Mouse (Mus musculus): ENCODE measurements around the gene Dgka. TPM values are rescaled to one million over a fixed set of nuclear protein-coding genes. Genes with fewer than 3 reads are reported as not detected.

Dgka gene
- polyA plus RNA-seq, 1 experiment = 24.5 TPM

DNA sequence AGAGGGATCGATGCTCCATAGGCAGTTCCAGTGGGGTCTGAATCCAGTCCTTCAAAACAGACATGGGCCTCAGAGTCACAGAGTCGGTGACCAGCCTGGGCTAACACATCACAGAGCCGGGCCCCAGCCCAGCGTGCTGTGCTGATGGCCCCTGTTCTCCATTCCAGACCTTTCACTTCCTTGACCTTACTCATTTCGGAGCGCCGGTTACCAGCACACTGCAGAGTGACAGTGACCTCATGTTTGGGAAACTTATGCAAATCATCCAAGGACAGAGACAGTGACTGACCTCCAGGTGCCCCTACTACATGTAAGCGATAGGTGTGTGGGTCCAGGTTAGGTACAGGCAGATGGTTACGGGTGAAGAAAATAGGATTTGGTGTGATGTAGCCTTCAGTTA lies 73.5 kb downstream of the Dgka start:
- H3K27me3 ChIP-seq (replicated peaks; ENCODE audit: control insufficient read depth, insufficient read depth, low read length) = no peaks in the 10 kb centered on the region
- TF ChIP-seq POLR2A (IDR thresholded peaks at IDR 0.05; ENCODE audit: low read depth, low read length) (no peak), CTCF (conservative IDR thresholded peaks at IDR 0.05; ENCODE audit: insufficient read depth, insufficient read length, low read depth, low read length) (no peak)
- no peak for DNase-seq
- 95% methylated on average over 9 of the region's 9 CpGs for WGBS
- H3K4me1 ChIP-seq (ENCODE audit: control insufficient read depth, insufficient read depth, low read length) = peaks cover 3% of the 10 kb centered on the region; the same call in 1 of the 2 replicates
- H3K27ac ChIP-seq (ENCODE audit: insufficient read depth, low read depth, low read length) = no peak overlapping the region
- no peaks in the 10 kb centered on the region for H3K36me3 ChIP-seq (ENCODE audit: control insufficient read depth, insufficient read depth, low read length)
- H3K4me3 ChIP-seq (ENCODE audit: insufficient read depth, low read depth, low read length) = no peak overlapping the region

Other genes starting within 250 kb of the Dgka start
- gene Myl6b, start 246.2 kb downstream of the Dgka start, polyA plus RNA-seq (2012; rRNA removed) = 8.4 and 10.6 TPM in 2 replicates
- 24.5 and 25.5 TPM in 2 replicates for gene Esyt1, start 219.0 kb downstream of the Dgka start, polyA plus RNA-seq (2012; rRNA removed)
- gene Zc3h10, start 197.1 kb downstream of the Dgka start, polyA plus RNA-seq (2012; rRNA removed) = 10.0 and 11.3 TPM in 2 replicates
- gene Rpl41, start 195.6 kb downstream of the Dgka start, polyA plus RNA-seq (2012; rRNA removed) = 1,799 and 2,275 TPM in 2 replicates
- 18.5 and 25.1 TPM in 2 replicates for gene Pa2g4, start 178.9 kb downstream of the Dgka start, polyA plus RNA-seq (2012; rRNA removed)
- gene Erbb3, start 155.2 kb downstream of the Dgka start, polyA plus RNA-seq (2012; rRNA removed) = 26.9 and 30.2 TPM in 2 replicates
- 520 and 798 TPM in 2 replicates for gene Rps26, start 118.1 kb downstream of the Dgka start, polyA plus RNA-seq (2012; rRNA removed)
- 2.9 and 3.2 TPM in 2 replicates for gene Ikzf4, start 98.9 kb downstream of the Dgka start, polyA plus RNA-seq (2012; rRNA removed)
- 76.3 and 84.1 TPM in 2 replicates for gene Suox, start 70.8 kb downstream of the Dgka start, polyA plus RNA-seq (2012; rRNA removed)
- 101 and 111 TPM in 2 replicates for gene Rab5b, start 48.6 kb downstream of the Dgka start, polyA plus RNA-seq (2012; rRNA removed)
- 0.61 and 1.0 TPM in 2 replicates for gene Pmel, start 40.7 kb downstream of the Dgka start, polyA plus RNA-seq (2012; rRNA removed)
- gene Cdk2, start 39.8 kb downstream of the Dgka start, polyA plus RNA-seq (2012; rRNA removed) = 12.4 and 12.7 TPM in 2 replicates
- 17.6 and 20.0 TPM in 2 replicates for gene Pym1, start 3.0 kb upstream of the Dgka start, polyA plus RNA-seq (2012; rRNA removed)
- 1.7 and 2.5 TPM in 2 replicates for gene Mmp19, start 46.1 kb upstream of the Dgka start, polyA plus RNA-seq (2012; rRNA removed)
- gene Dnajc14, start 59.2 kb upstream of the Dgka start, polyA plus RNA-seq (2012; rRNA removed) = 16.2 and 17.3 TPM in 2 replicates
- gene Tmem198b, start 59.5 kb upstream of the Dgka start, polyA plus RNA-seq (2012; rRNA removed) = 10.0 and 11.8 TPM in 2 replicates
- gene Sarnp, start 72.5 kb upstream of the Dgka start, polyA plus RNA-seq (2012; rRNA removed) = 5.6 and 13.7 TPM in 2 replicates
- gene Ormdl2, start 76.8 kb upstream of the Dgka start, polyA plus RNA-seq (2012; rRNA removed) = 82.9 and 92.1 TPM in 2 replicates
- gene Gdf11, start 146.9 kb upstream of the Dgka start, polyA plus RNA-seq (2012; rRNA removed) = 2.5 and 2.9 TPM in 2 replicates
- 713 and 847 TPM in 2 replicates for gene Cd63, start 156.1 kb upstream of the Dgka start, polyA plus RNA-seq (2012; rRNA removed)
- gene Rdh5, start 178.0 kb upstream of the Dgka start, polyA plus RNA-seq (2012; rRNA removed) = 38.9 and 46.0 TPM in 2 replicates
- 339 and 365 TPM in 2 replicates for gene Bloc1s1, start 179.2 kb upstream of the Dgka start, polyA plus RNA-seq (2012; rRNA removed)
- gene Itga7, start 189.0 kb upstream of the Dgka start, polyA plus RNA-seq (2012; rRNA removed) = 14.6 and 17.8 TPM in 2 replicates
- 234 and 269 TPM in 2 replicates for gene Mettl7b, start 216.1 kb upstream of the Dgka start, polyA plus RNA-seq (2012; rRNA removed)
- not detected in 2 replicates for gene Olfr9, start 244.6 kb upstream of the Dgka start, polyA plus RNA-seq (2012; rRNA removed)